Mouse (Mus musculus): ENCODE measurements around the gene Nck2. TPM values are rescaled to one million over a fixed set of nuclear protein-coding genes. Genes with fewer than 3 reads are reported as not detected.

Nck2 gene
- polyA plus RNA-seq, 1 experiment from 2014 or later, result 43.0 TPM

GRCm38 (mm10) chr1:43445170-43446088 lies 1.1 kb downstream of the Nck2 start:
- Histone ChIP-seq H3K4me2 (ENCODE audit: low read length) (peak overlapping the region; percentile 68), H3K4me1 (replicated peaks; ENCODE audit: insufficient read depth, low read length) (peaks cover 19% of the 10 kb centered on the region), H3K27me3 (ENCODE audit: insufficient read depth, low read length) (no peaks in the 10 kb centered on the region), H3K27ac (peak overlapping the region; percentile 97), H3K9ac (ENCODE audit: low read depth, low read length) (peak overlapping the region; percentile 95), H3K36me3 (ENCODE audit: insufficient read depth, low read length) (no peaks in the 10 kb centered on the region), H3K4me3 (replicated peaks; ENCODE audit: low read depth, low read length) (peak overlapping the region; percentile 97), H3K9me3 (replicated peaks; ENCODE audit: low read length) (no peaks in the 10 kb centered on the region)
- ATAC-seq (replicated peaks; ENCODE audit: low FRiP score, low read depth) (peak; percentile 91), DNase-seq (ENCODE audit: low spot score) (peak; percentile 90)
- TF ChIP-seq CTCF (IDR thresholded peaks at IDR 0.05; ENCODE audit: low read depth), result peak; percentile 47
- WGBS, result 1% methylated on average over 64 of the region's 86 CpGs

- Histone ChIP-seq H3K4me3 (replicated peaks; ENCODE audit: low read depth, low read length) (peak overlapping the region; percentile 97), H3K27ac (peak overlapping the region; percentile 97), H3K36me3 (ENCODE audit: insufficient read depth, low read length) (no peaks in the 10 kb centered on the region), H3K27me3 (ENCODE audit: insufficient read depth, low read length) (no peaks in the 10 kb centered on the region), H3K4me2 (ENCODE audit: low read length) (peak overlapping the region; percentile 68), H3K9me3 (replicated peaks; ENCODE audit: low read length) (no peaks in the 10 kb centered on the region), H3K4me1 (replicated peaks; ENCODE audit: insufficient read depth, low read length) (peaks cover 19% of the 10 kb centered on the region), H3K9ac (ENCODE audit: low read depth, low read length) (peak overlapping the region; percentile 95)
- peak; percentile 80 for ATAC-seq (replicated peaks; ENCODE audit: low FRiP score, low read depth)
- DNase-seq (ENCODE audit: low spot score), result peak; percentile 58
- peak; percentile 2; the same call in 1 of the 2 replicates for TF ChIP-seq CTCF (IDR thresholded peaks at IDR 0.05; ENCODE audit: low read depth)
- under 1% methylated on average over 43 of the region's 44 CpGs for WGBS
Measured at GRCm38 (mm10) chr1:43446089-43446533, 1.7 kb downstream of the Nck2 start.

GRCm38 (mm10) chr1:43446731-43447601 lies 2.6 kb downstream of the Nck2 start:
- Histone ChIP-seq H3K4me3 (replicated peaks; ENCODE audit: low read depth, low read length) (peak overlapping the region; percentile 97), H3K27me3 (ENCODE audit: insufficient read depth, low read length) (no peaks in the 10 kb centered on the region), H3K9me3 (replicated peaks; ENCODE audit: low read length) (no peaks in the 10 kb centered on the region), H3K4me2 (ENCODE audit: low read length) (peak overlapping the region; percentile 68), H3K27ac (peak overlapping the region; percentile 97), H3K36me3 (ENCODE audit: insufficient read depth, low read length) (no peaks in the 10 kb centered on the region), H3K9ac (ENCODE audit: low read depth, low read length) (peak overlapping the region; percentile 95), H3K4me1 (replicated peaks; ENCODE audit: insufficient read depth, low read length) (peaks cover 19% of the 10 kb centered on the region)
- peak; percentile 74 for DNase-seq (ENCODE audit: low spot score)
- WGBS, result 4% methylated on average over 16 of the region's 16 CpGs
- peak; percentile 9; the same call in 1 of the 2 replicates for ATAC-seq (replicated peaks; ENCODE audit: low FRiP score, low read depth)
- no peak for TF ChIP-seq CTCF (IDR thresholded peaks at IDR 0.05; ENCODE audit: low read depth)

GRCm38 (mm10) chr1:43447602-43448287 lies 3.4 kb downstream of the Nck2 start:
- DNase-seq (ENCODE audit: low spot score) (no peak), ATAC-seq (replicated peaks; ENCODE audit: low FRiP score, low read depth) (no peak)
- WGBS, result 23% methylated on average over 9 of the region's 9 CpGs
- Histone ChIP-seq H3K4me3 (replicated peaks; ENCODE audit: low read depth, low read length) (peak overlapping the region; percentile 97), H3K4me1 (replicated peaks; ENCODE audit: insufficient read depth, low read length) (peaks cover 19% of the 10 kb centered on the region), H3K9me3 (replicated peaks; ENCODE audit: low read length) (no peaks in the 10 kb centered on the region), H3K27me3 (ENCODE audit: insufficient read depth, low read length) (no peaks in the 10 kb centered on the region), H3K27ac (no peak overlapping the region), H3K36me3 (ENCODE audit: insufficient read depth, low read length) (no peaks in the 10 kb centered on the region), H3K9ac (ENCODE audit: low read depth, low read length) (peak overlapping the region; percentile 46), H3K4me2 (ENCODE audit: low read length) (peak overlapping the region; percentile 68)
- TF ChIP-seq CTCF (IDR thresholded peaks at IDR 0.05; ENCODE audit: low read depth), result no peak

- no peak for DNase-seq (ENCODE audit: low spot score)
- H3K9me3 ChIP-seq (replicated peaks; ENCODE audit: low read length), result no peaks in the 10 kb centered on the region
- H3K4me1 ChIP-seq (replicated peaks; ENCODE audit: insufficient read depth, low read length), result peaks cover 28% of the 10 kb centered on the region
- H3K4me3 ChIP-seq (replicated peaks; ENCODE audit: low read depth, low read length), result no peak overlapping the region
- H3K27me3 ChIP-seq (ENCODE audit: insufficient read depth, low read length), result no peaks in the 10 kb centered on the region
- TF ChIP-seq CTCF (IDR thresholded peaks at IDR 0.05; ENCODE audit: low read depth), result no peak
- H3K4me2 ChIP-seq (ENCODE audit: low read length), result no peak overlapping the region
- no peaks in the 10 kb centered on the region for H3K36me3 ChIP-seq (ENCODE audit: insufficient read depth, low read length)
- H3K9ac ChIP-seq (ENCODE audit: low read depth, low read length), result no peak overlapping the region
- no peak overlapping the region for H3K27ac ChIP-seq
- WGBS, result 71% methylated on average over 1 of the region's 1 CpGs
- no peak for ATAC-seq (replicated peaks; ENCODE audit: low FRiP score, low read depth)
Measured at GRCm38 (mm10) chr1:43450811-43451210, 6.4 kb downstream of the Nck2 start.

Data from kidney, postnatal 0 days (tissue).